Mouse (Mus musculus) E14TG2a.4 (cell line): ENCODE measurements around the gene Syngr3.

ENCODE experiments used
- H3K27me3 ChIP-seq: 2 replicates; pipeline ENCODE4 v1.6.1; 2014; ENCODE audit warnings: low read length, control low read depth; ENCODE audit not compliant: insufficient read depth
- H3K36me3 ChIP-seq: 2 replicates; pipeline ENCODE4 v1.6.1; 2014; ENCODE audit warnings: low read length, control low read depth; ENCODE audit not compliant: insufficient read depth
- H3K4me1 ChIP-seq: replicated peaks from 2 replicates; pipeline ENCODE4 v1.6.1; 2014; ENCODE audit warnings: low read depth, low read length, control low read depth
- H3K4me3 ChIP-seq: replicated peaks from 2 replicates; pipeline ENCODE4 v1.5.1; 2014; ENCODE audit warnings: mild to moderate bottlenecking, low read length
- H3K9me3 ChIP-seq: 2 replicates; pipeline ENCODE4 v1.6.1; 2014; ENCODE audit warnings: low read length, control low read depth
- CTCF ChIP-seq: conservative IDR thresholded peaks from 2 replicates; pipeline ENCODE4 v1.5.1; 2014; ENCODE audit warnings: low read length
- NANOG ChIP-seq: IDR thresholded peaks from 2 replicates; pipeline ENCODE4 v1.6.1; 2014; ENCODE audit warnings: borderline replicate concordance, low read length, mixed read lengths
- POU5F1 ChIP-seq: IDR thresholded peaks from 2 replicates; pipeline ENCODE4 v1.6.1; 2014; ENCODE audit warnings: low read length, borderline replicate concordance

The Syngr3 gene

GRCm38 (mm10) chr17:24732233-24732935, 42.6 kb upstream of the Syngr3 start:
- 0 out of 2 replicates have a peak overlapping the region, but pooled peaks have one; percentile 10 for H3K4me3 ChIP-seq
- no peaks in the 10 kb centered on the region for H3K27me3 ChIP-seq
- TF ChIP-seq POU5F1 (no peak), CTCF (no peak), NANOG (no peak)

GRCm38 (mm10) chr17:24730787-24731186, 41.0 kb upstream of the Syngr3 start:
- TF ChIP-seq POU5F1 (no peak), NANOG (no peak), CTCF (no peak)
- no peaks in the 10 kb centered on the region for H3K9me3 ChIP-seq
- H3K27me3 ChIP-seq: no peaks in the 10 kb centered on the region
- H3K4me1 ChIP-seq: peaks cover 60% of the 10 kb centered on the region
- no peaks in the 10 kb centered on the region for H3K36me3 ChIP-seq
- H3K4me3 ChIP-seq: no peak overlapping the region

More at GRCm38 (mm10) chr17:24732233-24732935, 42.6 kb upstream of the Syngr3 start:
- Histone ChIP-seq H3K9me3 (no peaks in the 10 kb centered on the region), H3K4me1 (peaks cover 69% of the 10 kb centered on the region), H3K36me3 (no peaks in the 10 kb centered on the region)

- TF ChIP-seq CTCF (no peak), NANOG (no peak), POU5F1 (no peak)
- Histone ChIP-seq H3K4me1 (peaks cover 56% of the 10 kb centered on the region), H3K9me3 (no peaks in the 10 kb centered on the region), H3K4me3 (no peak overlapping the region), H3K27me3 (no peaks in the 10 kb centered on the region), H3K36me3 (no peaks in the 10 kb centered on the region)
Observed at GRCm38 (mm10) chr17:24729067-24729466, 39.3 kb upstream of the Syngr3 start.

GRCm38 (mm10) chr17:24728184-24728583, 38.4 kb upstream of the Syngr3 start:
- Histone ChIP-seq H3K9me3 (no peaks in the 10 kb centered on the region), H3K4me3 (peak overlapping the region; percentile 62), H3K4me1 (peaks cover 53% of the 10 kb centered on the region), H3K27me3 (no peaks in the 10 kb centered on the region), H3K36me3 (no peaks in the 10 kb centered on the region)
- TF ChIP-seq CTCF (no peak), NANOG (no peak), POU5F1 (no peak)

- Histone ChIP-seq H3K9me3 (no peaks in the 10 kb centered on the region), H3K4me3 (peak within 1 kb of the TSS; percentile 62), H3K27me3 (no peaks in the 10 kb centered on the region), H3K4me1 (peaks cover 53% of the 10 kb centered on the region), H3K36me3 (peaks cover under 1% of the 10 kb centered on the region)
- TF ChIP-seq NANOG: no peak
- TF ChIP-seq POU5F1: no peak
- TF ChIP-seq CTCF: no peak
Observed at GRCm38 (mm10) chr17:24727618-24728017, 37.9 kb upstream of the Syngr3 start, which contains the start of gene Rpl3l. Rpl3l (plus strand) TSS chr17:24727820.

GRCm38 (mm10) chr17:24725637-24726390, 36.1 kb upstream of the Syngr3 start:
- TF ChIP-seq POU5F1: no peak
- TF ChIP-seq NANOG: no peak
- TF ChIP-seq CTCF: no peak
- H3K36me3 ChIP-seq: peaks cover 19% of the 10 kb centered on the region
- H3K9me3 ChIP-seq: no peaks in the 10 kb centered on the region
- H3K4me1 ChIP-seq: peaks cover 55% of the 10 kb centered on the region
- H3K27me3 ChIP-seq: no peaks in the 10 kb centered on the region
- no peak overlapping the region for H3K4me3 ChIP-seq

GRCm38 (mm10) chr17:24724184-24724583, 34.4 kb upstream of the Syngr3 start, which contains the start of gene Ndufb10:
Ndufb10 (minus strand) TSS chr17:24724478.
- peaks cover 53% of the 10 kb centered on the region for H3K4me1 ChIP-seq
- no peaks in the 10 kb centered on the region for H3K9me3 ChIP-seq
- peaks cover 24% of the 10 kb centered on the region for H3K36me3 ChIP-seq
- no peaks in the 10 kb centered on the region for H3K27me3 ChIP-seq
- H3K4me3 ChIP-seq: peak within 1 kb of the TSS; percentile 93
- TF ChIP-seq CTCF: peak; percentile 93
- TF ChIP-seq NANOG: no peak
- no peak for TF ChIP-seq POU5F1

GRCm38 (mm10) chr17:24723881-24724180, 34.1 kb upstream of the Syngr3 start:
- Histone ChIP-seq H3K9me3 (no peaks in the 10 kb centered on the region), H3K36me3 (peaks cover 25% of the 10 kb centered on the region), H3K4me3 (peak overlapping the region; percentile 93), H3K4me1 (peaks cover 50% of the 10 kb centered on the region), H3K27me3 (no peaks in the 10 kb centered on the region)
- TF ChIP-seq CTCF: no peak
- no peak for TF ChIP-seq NANOG
- no peak for TF ChIP-seq POU5F1
